9 mouse cellular contexts compared by ENCODE assay signal in genomic region chr10:68353692-68354232, GRCm38 (mm10).
A peak's percentile ranks its signal among the peaks of the same experiment; 100 is the strongest.
DNase-seq lines count a peak whose midpoint lies in the region; ATAC-seq and TF ChIP-seq lines count a peak whose summit lies in the region.
"Had no signal": no experiment of that assay in that cellular context is flagged by ENCODE, and none has a peak within 500 bp of the region (broad histone marks: within the 10 kb centered on the region; RNA-seq: fewer than 3 reads in every experiment).

No protein-coding gene starts in this region.

- DNase-seq in hindbrain, embryonic 11.5 days (ENCODE audit: low spot score) = peak; percentile 16
- DNase-seq in hindbrain, embryonic 14.5 days (ENCODE audit: low spot score) = no peak
- DNase-seq in kidney, adult 18-20 months = peak; percentile 50
- peak; percentile 29 for DNase-seq in lung, postnatal 36 days
- DNase-seq in left cerebral cortex, adult 11 months (ENCODE audit: low spot score) = no peak
- no peak for DNase-seq in Muller cell, postnatal 12 days (ENCODE audit: inconsistent ontology term)
- no peak for DNase-seq in frontal cortex, postnatal 14 days (ENCODE audit: low spot score in 2 of 2)

- no peak overlapping the region for H3K9ac ChIP-seq in hindbrain, embryonic 11.5 days (ENCODE audit: low read depth, low read length)
- no peak overlapping the region for H3K9ac ChIP-seq in hindbrain, embryonic 14.5 days

- no peaks in the 10 kb centered on the region for H3K9me3 ChIP-seq in hindbrain, embryonic 11.5 days (ENCODE audit: control insufficient read depth, low read length)
- H3K9me3 ChIP-seq in hindbrain, embryonic 14.5 days (ENCODE audit: control insufficient read depth, low read length) = no peaks in the 10 kb centered on the region

- ATAC-seq in hindbrain, embryonic 11.5 days (ENCODE audit: low FRiP score) = no peak
- no peak for ATAC-seq in hindbrain, embryonic 14.5 days (ENCODE audit: low FRiP score)

- H3K4me3 ChIP-seq in hindbrain, embryonic 11.5 days (ENCODE audit: low read depth, low read length) = no peak overlapping the region
- H3K4me3 ChIP-seq in hindbrain, embryonic 14.5 days (replicated peaks; ENCODE audit: low read length) = no peak overlapping the region
- peak overlapping the region; percentile 18; the same call in 1 of the 2 replicates for H3K4me3 ChIP-seq in embryonic fibroblast, embryonic 13.5 days (ENCODE audit: insufficient read depth, low read length)
- H3K4me3 ChIP-seq: left cerebral cortex, adult 2 months had no signal

- no peaks in the 10 kb centered on the region for H3K36me3 ChIP-seq in hindbrain, embryonic 11.5 days (ENCODE audit: control insufficient read depth, insufficient read depth, low read length)
- no peaks in the 10 kb centered on the region for H3K36me3 ChIP-seq in hindbrain, embryonic 14.5 days (replicated peaks; ENCODE audit: control insufficient read depth, insufficient read depth)

- no peaks in the 10 kb centered on the region for H3K4me1 ChIP-seq in hindbrain, embryonic 11.5 days (replicated peaks; ENCODE audit: control insufficient read depth, insufficient read depth, low read length)
- peaks cover 16% of the 10 kb centered on the region for H3K4me1 ChIP-seq in hindbrain, embryonic 14.5 days (replicated peaks; ENCODE audit: control insufficient read depth, insufficient read depth, low read length)
- peaks cover 6% of the 10 kb centered on the region for H3K4me1 ChIP-seq in embryonic fibroblast, embryonic 13.5 days (ENCODE audit: control insufficient read depth, insufficient read depth, low read length)

- H3K4me2 ChIP-seq in hindbrain, embryonic 11.5 days (replicated peaks; ENCODE audit: low read depth, low read length) = no peak overlapping the region
- no peak overlapping the region for H3K4me2 ChIP-seq in hindbrain, embryonic 14.5 days (replicated peaks)

- H3K27ac ChIP-seq in hindbrain, embryonic 11.5 days (ENCODE audit: low read depth, low read length) = no peak overlapping the region
- no peak overlapping the region for H3K27ac ChIP-seq in hindbrain, embryonic 14.5 days
- peak overlapping the region; percentile 82 for H3K27ac ChIP-seq in embryonic fibroblast, embryonic 13.5 days (ENCODE audit: insufficient read depth, low read length)
- H3K27ac ChIP-seq: left cerebral cortex, adult 2 months had no signal

- no peak for TF ChIP-seq POLR2A in embryonic fibroblast, embryonic 13.5 days (IDR thresholded peaks at IDR 0.05; ENCODE audit: low read depth, low read length)

- no peak for TF ChIP-seq CTCF in embryonic fibroblast, embryonic 13.5 days (IDR thresholded peaks at IDR 0.05; ENCODE audit: borderline replicate concordance, insufficient read depth, low read length)

- no peaks in the 10 kb centered on the region for H3K27me3 ChIP-seq in hindbrain, embryonic 11.5 days (ENCODE audit: control insufficient read depth, insufficient read depth, low read length)
- H3K27me3 ChIP-seq in hindbrain, embryonic 14.5 days (ENCODE audit: control insufficient read depth, insufficient read depth, low read length) = no peaks in the 10 kb centered on the region

- WGBS in hindbrain, embryonic 11.5 days = 67% methylated on average over 18 of the region's 18 CpGs
- 74% methylated on average over 18 of the region's 18 CpGs for WGBS in hindbrain, embryonic 14.5 days

Comparison
In these comparisons a context has a peak if more than half of its experiments do, and no peak if none do; other contexts are left out.
1. DNase-seq: peak in hindbrain, embryonic 11.5 days (single experiment), kidney, adult 18-20 months (single experiment) and lung, postnatal 36 days (single experiment); none in hindbrain, embryonic 14.5 days (single experiment), left cerebral cortex, adult 11 months (single experiment), Muller cell, postnatal 12 days (single experiment) and frontal cortex, postnatal 14 days (0 of 2).